Mouse (Mus musculus): ENCODE data around the gene Eef2kmt. TPM values are rescaled to one million over a fixed set of nuclear protein-coding genes. Genes with fewer than 3 reads are reported as not detected.
A peak's percentile ranks its signal among the peaks of the same experiment; 100 is the strongest.
"Not testable (repeated sequence)": the region's sequence is repeated elsewhere in the genome, so short reads cannot be mapped to it uniquely, and the experiment has no call there.

The Eef2kmt gene
- total RNA-seq, 2 experiments from 2014 or later = 21.7 to 24.8 TPM

DNA sequence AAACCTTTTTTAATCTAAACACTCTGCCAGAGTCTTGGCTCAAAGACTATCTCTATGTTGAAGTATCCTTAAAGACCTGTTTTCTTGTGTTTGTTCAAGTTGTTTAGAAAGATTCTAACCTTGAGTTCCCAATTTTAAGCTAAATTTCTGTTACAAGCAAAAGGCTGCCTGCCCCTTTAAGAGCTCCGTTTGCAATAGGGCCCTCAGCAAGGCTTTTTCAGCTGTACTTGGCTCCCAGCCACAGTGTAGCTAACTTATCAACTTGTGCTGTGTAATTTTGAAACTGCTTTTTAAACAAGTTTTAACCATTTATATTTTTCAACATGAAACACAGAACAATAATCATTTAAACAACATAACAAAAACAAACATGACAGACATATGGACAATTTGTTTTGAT, 29.2 kb downstream of the Eef2kmt start:
- not testable (repeated sequence) for ATAC-seq (replicated peaks; ENCODE audit: poor library complexity)

DNA sequence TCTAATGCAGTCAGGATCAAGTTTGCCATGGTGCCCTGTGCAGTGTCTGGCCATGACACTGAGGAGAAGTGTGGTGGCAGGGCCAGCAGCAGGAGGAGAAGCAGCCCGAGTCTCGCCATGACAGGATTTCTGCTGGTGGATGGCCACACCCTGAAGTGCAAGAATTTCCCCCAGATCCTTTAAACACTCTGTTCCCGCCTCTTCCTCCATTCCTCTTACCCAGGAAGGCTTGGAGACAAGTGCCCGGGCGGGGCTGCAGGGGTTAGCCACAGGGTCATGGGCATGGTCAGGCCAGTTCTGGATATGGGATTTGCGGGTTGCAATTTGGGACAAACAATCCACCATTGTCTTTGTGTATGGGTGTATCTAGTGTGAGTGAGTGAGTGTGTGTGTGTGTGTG, 33.6 kb downstream of the Eef2kmt start, which contains the start of gene AU021092:
TSS of gene AU021092 (minus strand) at position 160 of the 400 bp plus-strand sequence.
- ATAC-seq (replicated peaks; ENCODE audit: poor library complexity) = no peak

DNA sequence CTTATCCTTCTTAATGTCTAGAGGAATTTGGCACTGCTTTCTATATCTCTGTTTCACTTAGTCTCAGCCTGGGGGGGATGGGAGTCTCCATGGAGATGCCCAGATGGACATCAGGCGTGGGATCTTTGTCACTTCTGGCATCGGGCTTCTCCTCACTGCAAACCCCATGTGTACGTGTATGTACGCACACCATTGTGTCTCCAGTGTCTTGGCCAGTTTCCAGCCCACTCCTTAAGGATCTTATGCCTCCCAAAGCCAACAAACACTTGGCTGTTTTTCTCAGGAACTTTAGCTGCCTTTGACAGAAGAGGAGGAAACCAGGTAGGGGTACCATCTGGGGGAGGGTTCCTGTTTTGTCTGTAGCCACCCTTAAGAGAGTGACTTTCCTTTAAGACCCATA, 34.4 kb downstream of the Eef2kmt start:
- no peak for ATAC-seq (replicated peaks; ENCODE audit: poor library complexity)

DNA sequence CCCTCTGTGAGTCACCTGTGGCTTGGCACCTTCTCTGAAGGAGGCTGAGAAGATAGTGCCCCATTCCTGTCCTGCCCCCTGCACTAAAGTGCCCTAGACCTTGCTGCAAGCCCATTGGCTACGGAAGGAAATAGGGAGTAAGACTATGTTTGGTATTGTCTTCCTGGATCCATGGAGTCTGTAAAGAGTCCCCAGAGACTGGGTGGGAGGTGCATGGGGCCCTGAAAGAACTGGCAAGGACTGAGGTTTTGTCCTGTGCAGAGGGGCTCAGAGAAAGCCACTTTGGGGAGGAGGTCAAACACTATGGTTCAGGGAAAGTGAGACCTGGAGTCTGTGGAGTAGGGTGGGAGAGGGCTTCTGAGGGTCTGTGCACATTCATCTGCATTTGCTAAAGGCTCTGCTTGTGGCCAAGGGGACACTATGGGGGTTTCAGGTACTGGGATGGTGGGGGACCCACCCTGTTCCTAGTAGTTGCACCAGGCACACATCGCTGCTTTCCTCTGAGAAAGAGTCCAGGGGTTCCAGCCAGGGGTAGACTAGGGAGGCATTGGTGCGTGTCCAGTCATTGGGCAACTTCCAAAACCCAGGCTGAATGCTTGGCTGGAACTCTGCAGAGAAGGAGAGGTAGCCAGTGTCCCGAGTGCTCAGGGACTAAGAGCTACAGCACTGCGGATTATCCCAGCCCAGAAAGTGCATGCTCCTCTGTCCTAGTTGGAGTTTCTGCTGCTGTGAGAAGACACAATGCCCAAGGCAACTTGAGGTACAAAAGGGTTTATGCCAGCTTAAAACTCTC, 38.2 kb downstream of the Eef2kmt start:
- no peak for ATAC-seq (replicated peaks; ENCODE audit: poor library complexity)

DNA sequence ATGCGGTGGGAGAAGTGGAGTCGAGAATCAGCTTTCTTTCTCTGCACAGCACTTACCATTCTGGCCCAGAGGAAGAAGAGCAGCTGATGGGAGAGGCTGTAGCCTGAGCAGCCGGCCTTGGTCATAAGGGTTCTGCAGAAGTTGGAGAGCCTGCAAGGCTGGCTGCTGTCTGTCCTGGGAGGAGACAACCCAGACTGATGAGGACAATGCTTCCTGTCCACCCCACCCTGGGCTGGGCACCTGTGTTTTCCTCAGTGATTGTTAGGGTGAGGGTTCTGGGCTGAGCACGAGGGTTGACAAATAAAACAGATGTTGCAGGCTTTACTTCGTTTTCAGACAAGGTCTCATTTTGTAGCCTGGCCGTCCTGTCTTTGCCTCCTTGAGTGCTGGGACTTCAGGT, 39.1 kb downstream of the Eef2kmt start:
- no peak for ATAC-seq (replicated peaks; ENCODE audit: poor library complexity)

DNA sequence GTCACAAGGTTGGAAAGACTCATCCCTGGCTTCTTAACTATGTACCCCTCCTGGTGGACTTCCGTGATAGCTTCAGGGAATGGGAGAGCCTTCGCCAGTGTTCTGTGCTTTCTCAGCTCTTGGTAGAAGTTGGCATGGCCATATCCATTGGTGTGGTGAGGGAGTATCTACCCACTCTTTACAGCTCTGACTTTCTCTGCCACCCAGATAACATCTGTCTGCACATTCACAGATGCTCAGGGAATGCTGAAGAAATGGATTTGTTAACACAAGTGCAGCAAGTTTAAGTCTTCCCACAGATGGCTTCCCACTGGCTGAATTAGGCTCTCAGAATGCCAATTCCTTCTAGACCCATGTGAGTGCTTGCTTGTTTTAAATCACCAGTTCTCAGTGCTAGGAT, 41.7 kb downstream of the Eef2kmt start:
- no peak for ATAC-seq (replicated peaks; ENCODE audit: poor library complexity)

DNA sequence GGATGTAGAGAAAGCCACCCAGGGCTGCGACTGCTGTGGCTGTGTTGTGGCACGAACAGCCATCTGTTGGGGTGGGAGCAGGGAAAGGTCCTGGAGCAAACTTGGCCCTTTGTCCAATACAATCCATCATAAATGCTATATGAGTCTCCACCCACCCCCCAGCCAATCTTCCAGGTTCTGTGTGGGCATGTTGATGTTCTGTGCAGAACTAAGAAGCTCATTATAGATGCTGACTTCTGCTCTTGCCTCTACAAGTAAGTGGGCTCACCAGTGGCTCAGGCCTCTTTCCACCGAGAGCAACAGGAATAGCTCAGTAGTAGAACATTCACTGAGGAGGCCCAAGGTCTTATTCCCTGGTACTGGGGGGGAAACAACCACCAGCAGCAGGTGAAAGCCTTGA, 43.6 kb downstream of the Eef2kmt start:
- no peak for ATAC-seq (replicated peaks; ENCODE audit: poor library complexity)

DNA sequence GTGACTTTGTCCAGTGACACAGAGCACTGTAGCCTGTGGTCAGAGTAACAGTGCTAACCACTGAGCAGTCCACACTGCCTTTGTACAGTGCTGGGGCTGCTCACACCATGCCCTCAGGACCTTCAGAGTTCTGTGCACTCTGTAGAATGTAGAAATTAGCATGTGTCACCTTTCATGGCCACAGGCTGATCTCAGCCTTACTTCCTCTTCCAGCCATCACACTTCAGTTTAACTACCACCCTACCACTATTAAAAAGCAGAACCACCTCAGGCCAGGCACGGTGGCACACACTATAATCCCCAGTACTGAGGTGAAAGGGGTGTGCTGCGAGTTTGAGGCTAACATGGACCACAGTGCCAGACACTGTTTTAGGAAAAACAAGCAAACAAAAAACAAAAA, 45.4 kb downstream of the Eef2kmt start:
- ATAC-seq (replicated peaks; ENCODE audit: poor library complexity) = peak; percentile 97

DNA sequence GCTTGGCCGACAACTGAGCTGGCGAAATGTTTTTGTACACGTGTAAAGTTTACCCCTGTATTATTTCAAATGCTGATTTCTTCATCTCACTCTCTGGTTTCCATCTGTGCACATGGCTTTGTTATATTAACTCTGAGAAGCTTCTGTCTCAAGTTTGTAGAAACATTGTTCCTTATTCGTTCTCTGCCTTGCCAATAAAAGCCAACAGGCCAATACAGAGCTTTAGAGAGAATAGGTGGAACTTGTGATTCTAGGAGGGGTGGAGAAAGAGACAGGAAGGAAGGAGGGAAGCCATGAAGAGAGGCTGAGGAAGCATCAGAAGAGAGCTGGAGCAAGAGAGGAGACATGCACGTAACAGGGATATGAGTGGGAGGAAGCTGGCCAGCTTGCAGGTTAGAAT, 49.7 kb downstream of the Eef2kmt start:
- ATAC-seq (replicated peaks; ENCODE audit: poor library complexity) = no peak

DNA sequence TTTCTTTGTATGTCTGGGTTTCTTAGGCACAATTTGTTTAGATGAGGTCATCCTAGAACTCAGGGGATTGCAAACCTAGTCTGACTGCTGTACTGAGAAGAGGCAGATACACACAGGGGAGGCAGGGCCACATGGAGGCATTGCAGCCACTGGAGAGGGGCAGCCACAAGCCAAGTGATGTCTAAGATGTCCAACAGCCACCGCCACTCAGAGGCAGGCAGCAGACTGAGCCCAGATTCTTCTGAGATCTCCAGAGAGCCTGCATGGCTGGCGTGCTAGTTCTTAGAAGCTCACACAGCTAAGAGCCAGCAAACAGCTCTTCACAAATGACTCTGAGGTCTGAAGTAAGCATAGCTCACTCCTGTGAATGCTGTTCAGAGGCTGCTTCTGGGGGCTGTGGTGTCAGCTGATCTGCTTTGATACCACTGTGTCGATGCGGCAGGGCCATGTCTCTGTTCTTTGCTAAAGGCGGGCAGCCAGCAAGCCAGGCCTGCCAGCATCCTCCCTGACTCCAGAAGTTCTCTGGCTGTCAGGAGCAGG, 50.3 kb downstream of the Eef2kmt start:
- ATAC-seq (replicated peaks; ENCODE audit: poor library complexity) = no peak

DNA sequence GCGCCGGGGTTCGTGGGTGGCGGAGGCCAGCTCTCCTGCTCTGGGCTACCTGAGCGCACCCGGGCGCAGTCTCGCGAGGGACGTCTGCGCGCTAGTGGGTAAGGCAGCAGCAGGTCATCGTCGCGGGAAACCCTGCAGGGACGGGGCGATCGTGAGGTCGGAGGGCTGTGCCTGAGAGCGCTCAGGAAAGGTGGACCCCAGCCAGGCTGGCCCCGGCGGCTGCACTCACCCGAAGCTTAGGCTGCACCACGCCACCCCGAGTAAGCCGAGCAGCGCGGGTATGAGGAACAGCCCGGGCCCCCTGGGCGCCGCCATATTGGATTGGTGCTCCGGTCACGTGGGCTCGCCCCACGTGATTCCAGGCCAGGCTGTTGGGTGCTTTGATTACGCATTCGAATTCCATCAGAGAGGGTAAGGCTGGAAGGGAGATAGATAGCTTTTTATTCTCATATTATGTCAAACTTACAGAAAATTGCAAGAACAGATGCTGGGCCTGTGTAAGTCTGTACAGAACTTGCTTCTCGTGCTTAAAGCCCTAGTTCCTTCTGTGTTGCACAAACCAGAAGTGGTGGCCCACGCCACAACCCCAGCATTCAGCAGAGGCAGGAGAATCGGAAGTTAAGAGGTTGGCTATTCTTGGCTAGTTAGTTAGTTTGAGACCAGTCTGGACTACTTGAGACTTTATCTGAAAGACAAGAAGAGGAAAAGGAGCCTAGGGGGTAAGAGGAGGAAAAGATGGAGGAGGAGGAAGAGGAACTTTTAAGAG, 51.9 kb downstream of the Eef2kmt start, which contains the start of gene Nagpa:
TSS of gene Nagpa (minus strand) at position 345 of the 766 bp plus-strand sequence.
- peak; percentile 83 for ATAC-seq (replicated peaks; ENCODE audit: poor library complexity)

DNA sequence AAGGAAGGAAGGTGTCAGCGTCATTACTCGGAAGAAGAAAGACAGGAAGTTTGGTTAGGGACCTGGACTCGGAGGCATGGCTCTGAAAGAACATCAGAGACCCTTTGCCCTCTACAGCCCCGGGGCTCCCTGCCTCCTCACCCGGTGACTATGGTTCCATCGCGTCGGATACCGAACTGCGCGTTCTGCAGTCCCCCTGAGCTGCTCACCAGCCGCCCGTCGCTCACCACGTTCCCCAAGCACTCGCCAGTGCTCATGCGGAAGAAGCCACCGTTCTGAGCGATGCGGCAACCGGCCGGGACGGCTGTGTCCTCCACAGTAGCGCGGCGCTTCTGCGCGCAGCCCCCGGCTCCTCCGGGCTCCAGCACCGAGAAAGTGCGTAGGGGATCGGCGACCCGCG, 52.6 kb downstream of the Eef2kmt start:
- ATAC-seq (replicated peaks; ENCODE audit: poor library complexity) = peak; percentile 46

DNA sequence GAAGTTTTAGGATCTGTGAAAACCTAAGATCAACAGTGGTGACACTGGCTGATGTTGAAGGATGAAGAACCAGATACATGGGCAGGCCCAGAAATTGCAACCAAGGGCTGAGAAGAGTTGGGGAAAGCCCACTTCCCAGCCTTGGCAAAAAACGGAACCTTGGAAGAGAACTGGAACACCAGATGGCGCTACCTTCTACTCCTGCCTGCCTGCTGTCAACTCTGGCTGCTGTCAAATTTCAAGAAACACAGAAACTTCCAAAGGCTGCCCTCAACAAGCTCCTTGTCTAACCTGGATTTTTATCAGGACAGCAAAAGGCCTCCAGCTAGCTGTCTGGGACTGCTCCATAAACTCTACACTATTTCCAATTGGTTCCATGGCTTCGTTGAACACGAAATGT, 53.1 kb downstream of the Eef2kmt start:
- ATAC-seq (replicated peaks; ENCODE audit: poor library complexity) = peak; percentile 76

DNA sequence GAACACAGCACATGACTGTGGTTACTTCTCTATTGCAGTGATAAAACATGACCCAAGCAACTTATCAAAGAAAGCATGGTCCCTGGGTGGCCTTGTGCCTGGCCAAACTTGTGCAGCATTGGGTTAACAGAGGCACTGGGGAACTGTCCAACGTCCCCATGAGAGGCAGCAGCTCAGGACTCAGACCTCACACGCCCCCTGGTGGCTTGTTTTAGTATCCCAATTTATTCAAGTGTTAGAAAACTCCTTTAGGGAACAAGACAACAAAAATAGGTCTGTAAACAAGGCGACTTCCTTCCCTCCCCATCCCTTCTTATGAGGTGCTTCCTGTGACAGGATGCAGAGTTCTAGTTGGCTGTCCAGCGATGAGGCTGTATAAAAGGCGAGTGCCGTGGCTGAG, 60.7 kb downstream of the Eef2kmt start:
- peak; percentile 93 for ATAC-seq (replicated peaks; ENCODE audit: poor library complexity)

Other genes with a start within 250 kb of the Eef2kmt start
- not detected in 2 replicates for gene Smim22, start 248.7 kb downstream of the Eef2kmt start, total RNA-seq (2015)
- gene Smim22, start 248.7 kb downstream of the Eef2kmt start, total RNA-seq (2017) = not detected in 2 replicates
- 45.8 and 48.9 TPM in 2 replicates for gene Rogdi, start 242.4 kb downstream of the Eef2kmt start, total RNA-seq (2015)
- gene Rogdi, start 242.4 kb downstream of the Eef2kmt start, total RNA-seq (2017) = 17.3 and 23.4 TPM in 2 replicates
- gene Glyr1, start 206.1 kb downstream of the Eef2kmt start, total RNA-seq (2015) = 69.5 and 74.6 TPM in 2 replicates
- 103 and 112 TPM in 2 replicates for gene Glyr1, start 206.1 kb downstream of the Eef2kmt start, total RNA-seq (2017)
- 28.1 and 30.3 TPM in 2 replicates for gene Ubn1, start 205.9 kb downstream of the Eef2kmt start, total RNA-seq (2015)
- gene Ubn1, start 205.9 kb downstream of the Eef2kmt start, total RNA-seq (2017) = 37.2 and 43.6 TPM in 2 replicates
- not detected in 2 replicates for gene Ppl, start 123.6 kb downstream of the Eef2kmt start, total RNA-seq (2015)
- gene Ppl, start 123.6 kb downstream of the Eef2kmt start, total RNA-seq (2017) = not detected in 2 replicates
- gene Sec14l5, start 108.9 kb downstream of the Eef2kmt start, total RNA-seq (2015) = not detected in 2 replicates
- gene Sec14l5, start 108.9 kb downstream of the Eef2kmt start, total RNA-seq (2017) = not detected in 2 replicates
- 35.2 and 38.6 TPM in 2 replicates for gene Nagpa, start 52.0 kb downstream of the Eef2kmt start, total RNA-seq (2015)
- gene Nagpa, start 52.0 kb downstream of the Eef2kmt start, total RNA-seq (2017) = 47.9 and 82.1 TPM in 2 replicates
- not detected in 2 replicates for gene AU021092, start 33.7 kb downstream of the Eef2kmt start, total RNA-seq (2015)
- not detected in 2 replicates for gene AU021092, start 33.7 kb downstream of the Eef2kmt start, total RNA-seq (2017)
- 22.5 and 22.8 TPM in 2 replicates for gene Alg1, start 22.4 kb downstream of the Eef2kmt start, total RNA-seq (2015)
- gene Alg1, start 22.4 kb downstream of the Eef2kmt start, total RNA-seq (2017) = 20.1 and 20.3 TPM in 2 replicates

Data from megakaryocyte progenitor cell, adult 5-6 weeks (primary cell).